Mouse (Mus musculus) heart, postnatal 0 days (tissue): Measurements from ENCODE around the gene Tet3.

Source experiments
- CTCF ChIP-seq: IDR thresholded peaks from 2 replicates; pipeline ENCODE4 v1.5.1; 2016; ENCODE audit warnings: antibody characterized with exemption, control low read depth, low read depth
- EP300 ChIP-seq: IDR thresholded peaks from 2 replicates; pipeline ENCODE4 v1.6.1; 2016; ENCODE audit warnings: antibody characterized with exemption, low read depth

- TF ChIP-seq CTCF (no peak), EP300 (no peak)
These were observed 22.3 kb downstream of the Tet3 start for GRCm38 (mm10) chr6:83436547-83436946.
